Mouse (Mus musculus) olfactory bulb, adult 2 months (tissue): Measurements from ENCODE around the gene Mllt6. TPM values are rescaled to one million over a fixed set of nuclear protein-coding genes. Genes with fewer than 3 reads are reported as not detected.
"Not testable (repeated sequence)": the region's sequence is repeated elsewhere in the genome, so short reads cannot be mapped to it uniquely, and the experiment has no call there.

Experiments
- H3K27ac ChIP-seq: fragments of 200-500 bp; 2 replicates; pipeline ENCODE4 v1.5.1; 2012; ENCODE audit warnings: low read depth, low read length; ENCODE audit not compliant: insufficient read depth
- H3K4me1 ChIP-seq: fragments of 200-500 bp; 2 replicates; pipeline ENCODE4 v1.6.1; 2012; ENCODE audit warnings: low read length; ENCODE audit not compliant: control insufficient read depth, insufficient read depth
- H3K4me3 ChIP-seq: fragments of 200-500 bp; 2 replicates; pipeline ENCODE4 v1.5.1; 2012; ENCODE audit warnings: mild to moderate bottlenecking, low read depth, low read length, moderate library complexity; ENCODE audit not compliant: insufficient read depth
- CTCF ChIP-seq: fragments of 200-500 bp; IDR thresholded peaks from 2 replicates; pipeline ENCODE4 v1.5.1; 2012; ENCODE audit warnings: low read depth, mild to moderate bottlenecking, low read length, moderate library complexity; ENCODE audit not compliant: insufficient read depth
- POLR2A ChIP-seq: fragments of 200-500 bp; IDR thresholded peaks from 2 replicates; pipeline ENCODE4 v1.6.1; 2012; ENCODE audit warnings: mild to moderate bottlenecking, low read depth, low read length, moderate library complexity; ENCODE audit not compliant: insufficient read depth
- WGBS: fragments of 180-500 bp; shearing (Covaris S2); methylation state at CpG from one replicate; pipeline ENCODE4 v1.1.7; 2018; 5-methylcytosine and 5-hydroxymethylcytosine counted together
- polyA plus RNA-seq: library from polyadenylated mRNA; stranded (reverse); fragments of >200 nt; gene quantifications from 2 replicates; pipeline ENCODE4 v1.2.4, GENCODE M21; 2012; ENCODE audit warnings: low replicate concordance; ENCODE audit not compliant: missing spikeins, insufficient read depth, insufficient read length

The Mllt6 gene
- polyA plus RNA-seq, 1 experiment, result 69.4 TPM

GRCm38 (mm10) chr11:97733689-97734088 lies 70.5 kb downstream of the Mllt6 start:
- no peak for TF ChIP-seq POLR2A
- TF ChIP-seq CTCF, result no peak
- H3K4me3 ChIP-seq, result no peak overlapping the region
- no peak overlapping the region for H3K27ac ChIP-seq
- 31% methylated on average over 10 of the region's 10 CpGs for WGBS
- peaks cover 21% of the 10 kb centered on the region for H3K4me1 ChIP-seq

GRCm38 (mm10) chr11:97734810-97735209 lies 71.6 kb downstream of the Mllt6 start:
- WGBS, result 92% methylated on average over 5 of the region's 5 CpGs
- peaks cover 15% of the 10 kb centered on the region for H3K4me1 ChIP-seq
- H3K4me3 ChIP-seq, H3K27ac ChIP-seq: not testable (repeated sequence)

Other genes starting within 250 kb of the Mllt6 start
- gene Arhgap23, start 247.9 kb upstream of the Mllt6 start, polyA plus RNA-seq, result not detected in 2 replicates
- not detected in 2 replicates for gene 4933428G20Rik, start 163.1 kb upstream of the Mllt6 start, polyA plus RNA-seq
- gene Srcin1, start 87.2 kb upstream of the Mllt6 start, polyA plus RNA-seq, result not detected in 2 replicates
- not detected in 2 replicates for gene Epop, start 33.7 kb upstream of the Mllt6 start, polyA plus RNA-seq
- not detected in 2 replicates for gene Cisd3, start 22.4 kb downstream of the Mllt6 start, polyA plus RNA-seq
- gene Pcgf2, start 37.1 kb downstream of the Mllt6 start, polyA plus RNA-seq, result not detected in 2 replicates
- gene Psmb3, start 40.0 kb downstream of the Mllt6 start, polyA plus RNA-seq, result not detected in 2 replicates
- not detected in 2 replicates for gene Pip4k2b, start 81.3 kb downstream of the Mllt6 start, polyA plus RNA-seq
- gene Cwc25, start 103.1 kb downstream of the Mllt6 start, polyA plus RNA-seq, result not detected in 2 replicates
- not detected in 2 replicates for gene 1700001P01Rik, start 112.5 kb downstream of the Mllt6 start, polyA plus RNA-seq
- gene Rpl23, start 119.0 kb downstream of the Mllt6 start, polyA plus RNA-seq, result 695 TPM in 1 of 2 replicates, not detected in the other
- not detected in 2 replicates for gene Lasp1, start 135.6 kb downstream of the Mllt6 start, polyA plus RNA-seq
- gene B230217C12Rik, start 177.4 kb downstream of the Mllt6 start, polyA plus RNA-seq, result not detected in 2 replicates
- not detected in 2 replicates for gene Fbxo47, start 220.7 kb downstream of the Mllt6 start, polyA plus RNA-seq